Mouse (Mus musculus) right cerebral cortex, adult 18-20 months (tissue): ENCODE data around the gene Stx1a.

ENCODE experiments used
- DNase-seq: peaks from one replicate; pipeline ENCODE4 v3.0.0; 2022; ENCODE audit warnings: mixed read lengths

The Stx1a gene

GRCm38 (mm10) chr5:135008671-135009589 lies 14.4 kb upstream of the Stx1a start, which contains the start of gene Abhd11:
Gene Abhd11 (plus strand): TSS chr5:135009152.
- DNase-seq: peak; percentile 99

- DNase-seq: peak; percentile 89
Measured at GRCm38 (mm10) chr5:135009590-135010319, 13.5 kb upstream of the Stx1a start.

DNA sequence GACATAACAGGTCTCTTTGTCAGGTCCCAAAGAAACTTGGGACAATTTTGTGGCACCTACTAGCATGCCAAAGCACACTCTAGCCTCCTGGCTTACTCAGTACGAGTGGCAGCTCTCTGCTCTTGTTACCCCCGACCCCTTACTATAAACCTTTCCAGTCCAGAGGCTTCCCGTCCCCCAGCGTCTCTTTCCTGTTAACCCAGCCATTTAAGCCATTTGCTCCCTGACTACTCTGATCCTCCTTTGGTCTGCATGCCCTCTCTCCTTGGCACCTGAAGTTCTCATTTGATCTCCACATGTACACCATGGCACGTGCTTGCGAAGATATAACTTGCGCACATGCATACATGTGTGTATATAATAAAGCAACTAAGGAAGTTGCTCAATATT lies 13.0 kb upstream of the Stx1a start:
- no peak for DNase-seq

GRCm38 (mm10) chr5:135010841-135011743 lies 12.2 kb upstream of the Stx1a start:
- no peak for DNase-seq

DNA sequence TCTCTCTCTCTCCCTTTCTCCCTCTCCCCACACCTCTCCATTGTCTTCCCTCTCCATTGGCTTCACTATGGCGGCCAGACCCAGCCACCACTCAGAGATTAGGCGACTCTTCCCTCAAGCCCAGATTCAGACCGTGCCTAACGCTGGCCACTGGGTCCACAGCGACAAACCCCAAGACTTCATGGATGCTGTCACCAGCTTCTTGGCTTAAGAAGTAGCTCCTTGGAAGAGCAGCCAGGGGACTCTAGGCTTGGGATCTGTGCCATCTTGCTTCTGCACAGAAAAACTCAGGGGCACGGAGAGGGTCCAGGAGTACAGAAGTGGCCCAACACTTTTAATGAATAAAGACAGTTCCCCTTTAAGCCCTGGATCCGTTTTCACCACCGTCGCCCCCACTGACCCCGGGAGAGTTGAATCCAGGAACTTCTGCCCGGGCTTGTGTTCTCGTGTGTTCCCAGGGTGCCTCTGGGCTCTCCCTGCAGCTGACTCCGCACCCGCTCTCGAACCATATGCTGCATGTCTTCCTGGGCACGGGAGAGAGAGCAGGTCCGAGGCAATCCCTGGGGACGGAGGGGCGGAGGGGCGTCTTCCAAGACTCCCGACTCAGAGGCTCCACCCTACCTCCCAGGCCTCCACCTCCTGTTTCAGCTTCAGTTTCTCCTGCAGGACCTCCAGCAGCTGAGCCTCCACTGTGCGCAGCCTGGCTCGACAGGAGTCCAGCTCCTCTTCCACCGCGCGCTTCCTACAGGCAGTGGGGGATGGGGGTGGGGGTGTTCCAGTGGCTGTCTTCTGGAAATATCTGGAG lies 11.3 kb upstream of the Stx1a start:
- DNase-seq: no peak

- DNase-seq: peak; percentile 67
Measured at GRCm38 (mm10) chr5:135012671-135013441, 10.4 kb upstream of the Stx1a start.

GRCm38 (mm10) chr5:135015497-135015896 lies 7.8 kb upstream of the Stx1a start:
- peak; percentile 88 for DNase-seq

GRCm38 (mm10) chr5:135016224-135016759 lies 7.0 kb upstream of the Stx1a start:
- no peak for DNase-seq

DNA sequence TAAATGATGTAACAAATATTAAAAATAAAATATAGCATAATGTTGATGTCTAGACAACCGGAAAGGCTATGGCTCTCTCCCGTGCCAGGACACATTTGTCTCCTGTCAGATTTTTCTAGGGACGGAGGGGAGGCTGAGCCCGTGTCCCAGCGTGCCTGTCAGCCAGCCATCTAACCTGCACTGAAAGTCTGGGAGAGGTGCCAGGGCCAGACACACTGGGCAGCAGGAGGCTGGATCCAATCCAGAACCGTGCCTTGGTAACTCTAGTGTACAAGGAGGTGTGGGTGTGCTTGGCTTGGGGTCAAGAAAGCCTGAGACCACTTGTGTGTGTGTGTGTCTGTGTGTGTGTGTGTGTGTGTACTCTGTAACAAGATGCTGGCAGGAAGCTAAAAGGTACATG lies 1.5 kb upstream of the Stx1a start:
- no peak for DNase-seq

DNA sequence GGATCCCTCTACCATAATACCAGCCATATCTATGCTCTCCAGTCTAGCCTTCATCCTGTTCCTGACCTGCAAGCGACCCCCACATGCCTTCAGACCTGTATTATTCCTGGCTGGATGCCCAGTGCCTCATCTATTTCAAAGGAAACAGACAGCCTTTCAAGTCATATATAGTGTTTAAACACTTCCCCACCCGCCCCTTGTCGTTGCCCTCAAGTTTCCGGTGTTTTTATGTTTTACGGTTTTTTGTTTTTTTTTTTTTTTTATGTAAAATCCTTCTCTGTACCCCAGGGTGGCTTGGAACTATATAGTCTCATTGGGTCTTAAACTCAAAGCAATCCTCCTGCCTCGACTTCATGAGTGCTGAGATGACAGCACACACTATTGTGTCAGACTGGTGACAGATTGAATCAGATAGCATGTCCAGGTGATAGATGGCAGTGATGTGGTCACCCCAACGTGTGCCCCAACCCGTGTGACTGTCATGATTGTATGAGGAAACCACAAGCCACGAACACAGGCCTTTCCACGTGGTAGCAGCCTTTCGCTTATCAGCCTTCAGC lies 1.5 kb downstream of the Stx1a start:
- DNase-seq: no peak

DNA sequence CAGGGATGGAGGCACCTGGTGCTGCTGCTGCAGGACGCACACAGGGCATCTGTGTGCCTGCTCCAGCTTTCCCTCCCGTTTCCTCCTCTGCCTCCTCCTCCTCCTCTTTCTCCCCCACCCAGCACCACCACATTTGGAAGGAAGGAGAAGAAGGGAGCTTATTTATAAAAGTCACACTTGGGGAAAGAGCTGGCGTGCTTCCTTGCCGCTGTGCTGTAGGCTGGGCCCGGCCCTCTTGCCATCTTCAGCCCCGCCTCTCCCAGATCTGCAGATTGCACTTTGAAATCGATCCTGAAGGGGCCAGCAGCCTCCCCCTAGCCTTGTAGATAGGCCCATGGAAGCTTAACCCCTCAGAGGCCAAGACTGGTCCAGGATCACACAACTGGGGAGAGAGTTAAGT lies 2.6 kb downstream of the Stx1a start:
- DNase-seq: peak; percentile 83

DNA sequence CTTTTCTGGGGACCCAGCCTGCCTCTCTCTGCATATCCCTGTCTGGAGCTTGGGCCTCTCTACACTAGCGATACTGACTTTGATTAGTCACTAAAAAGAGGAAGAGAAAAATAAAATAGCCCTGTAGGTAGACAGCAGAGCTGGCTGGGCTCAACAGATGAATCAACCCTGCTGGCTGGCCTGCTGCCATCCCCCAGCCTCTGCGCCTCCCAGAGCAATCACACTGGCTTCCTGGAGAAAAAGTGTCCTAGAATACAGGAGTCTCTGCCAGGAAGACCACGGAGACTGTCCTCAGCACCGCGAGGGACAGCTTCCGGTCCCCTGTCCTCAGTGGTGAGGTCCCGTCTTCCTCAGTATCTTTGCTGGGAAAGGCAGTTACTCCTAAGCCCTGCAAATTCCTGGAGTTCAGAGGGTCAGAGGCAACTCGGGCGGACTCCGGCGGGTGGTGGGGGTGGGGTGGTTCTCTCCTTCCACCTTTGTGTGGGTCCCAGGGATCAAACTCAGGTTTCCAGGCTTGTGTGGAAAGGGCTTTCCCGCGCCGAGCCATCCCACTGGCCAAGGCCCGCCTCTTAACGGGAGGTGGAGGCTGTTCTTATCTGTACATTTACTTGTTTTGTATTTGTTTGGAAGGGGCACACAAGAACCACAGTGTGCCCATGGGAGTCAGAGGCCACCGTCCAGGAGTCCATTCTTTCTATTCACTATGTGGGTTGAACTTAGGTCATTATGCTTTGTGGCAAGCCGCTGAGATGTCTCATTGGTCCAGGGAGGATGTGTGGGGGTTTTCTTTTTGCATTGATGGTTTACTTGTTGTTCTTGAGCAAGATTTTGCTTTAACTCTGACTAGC lies 5.9 kb downstream of the Stx1a start:
- peak; percentile 89 for DNase-seq

DNA sequence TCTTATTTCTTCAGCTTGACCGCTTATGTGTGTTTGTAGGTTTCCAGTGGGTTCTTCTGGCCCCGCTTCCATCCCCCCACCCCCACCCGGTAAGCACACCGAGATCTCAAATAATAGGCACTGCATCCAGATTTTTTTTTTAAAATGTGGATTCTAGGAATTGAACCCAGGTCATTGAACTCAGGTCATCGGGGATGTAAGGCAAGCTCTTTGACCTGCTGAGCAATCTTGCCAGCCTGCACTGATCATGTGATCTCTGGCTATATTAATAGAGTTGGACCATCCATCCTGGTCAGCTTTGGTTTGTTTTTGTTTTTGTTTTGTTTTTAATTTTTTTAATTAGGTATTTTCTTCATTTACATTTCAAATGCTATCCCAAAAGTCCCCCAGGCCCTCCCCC lies 9.3 kb downstream of the Stx1a start:
- DNase-seq: no peak

- no peak for DNase-seq
Measured at GRCm38 (mm10) chr5:135034593-135034992, 11.3 kb downstream of the Stx1a start.

GRCm38 (mm10) chr5:135035608-135036359 lies 12.5 kb downstream of the Stx1a start:
- DNase-seq: peak; percentile 89

DNA sequence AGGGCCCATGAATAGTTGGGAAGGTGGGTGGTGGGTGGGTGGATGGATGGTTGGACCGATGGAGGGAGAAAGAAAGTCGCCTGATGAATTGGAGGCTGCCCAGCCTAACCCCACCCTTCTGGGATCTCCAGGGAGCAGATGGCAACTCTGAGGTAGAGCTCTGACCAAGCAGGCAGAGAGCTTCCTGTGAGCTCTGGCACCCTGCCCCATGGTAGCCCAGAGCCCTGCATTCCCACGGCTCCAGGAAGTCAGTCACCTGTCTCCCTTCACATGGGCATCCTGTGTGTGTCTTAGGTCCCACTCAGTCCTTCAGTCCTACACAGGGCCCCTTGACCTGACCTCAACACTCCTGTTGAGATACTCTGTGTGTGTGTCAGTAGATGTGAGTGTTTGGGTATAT lies 14.7 kb downstream of the Stx1a start:
- DNase-seq: no peak

DNA sequence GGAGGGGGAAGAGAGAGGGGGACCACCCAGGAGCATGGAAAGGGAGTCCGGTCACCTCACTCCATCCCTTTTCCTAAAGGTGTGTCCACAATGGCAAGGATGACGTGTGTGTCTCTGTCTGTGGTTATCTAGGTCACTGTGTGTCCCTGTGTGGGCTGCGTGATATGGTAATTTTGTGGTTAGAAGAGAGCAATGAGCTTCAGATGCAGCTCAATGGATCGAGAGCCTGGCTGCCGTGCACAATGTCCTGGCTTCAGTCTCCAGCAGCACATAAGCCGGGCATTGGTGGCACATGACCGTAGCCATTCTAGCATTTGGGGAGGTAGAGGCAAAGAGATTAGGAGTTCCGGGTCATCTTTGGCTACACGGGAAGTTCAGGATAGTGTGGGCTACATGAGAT lies 16.3 kb downstream of the Stx1a start:
- peak; percentile 51 for DNase-seq

DNA sequence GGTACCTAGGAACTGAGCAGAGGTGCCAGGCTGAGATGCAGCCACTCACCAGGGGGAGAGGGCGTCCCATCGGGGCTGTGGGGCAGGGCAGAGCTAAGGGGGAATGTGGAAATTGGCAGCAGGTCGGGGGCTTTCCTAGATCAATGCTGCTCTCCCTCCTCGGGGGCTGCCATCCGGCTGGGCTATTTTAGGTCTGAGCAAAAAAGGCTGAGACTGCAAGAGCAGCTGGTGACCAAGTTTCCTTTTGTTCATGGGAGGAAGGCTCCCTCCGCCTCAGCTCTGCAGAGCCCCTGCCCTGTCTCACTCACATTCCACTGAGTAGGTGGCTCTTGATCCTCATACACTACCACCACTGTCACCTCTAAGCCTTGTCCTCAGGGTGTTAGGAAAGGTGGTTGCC lies 16.8 kb downstream of the Stx1a start:
- DNase-seq: peak; percentile 63

DNA sequence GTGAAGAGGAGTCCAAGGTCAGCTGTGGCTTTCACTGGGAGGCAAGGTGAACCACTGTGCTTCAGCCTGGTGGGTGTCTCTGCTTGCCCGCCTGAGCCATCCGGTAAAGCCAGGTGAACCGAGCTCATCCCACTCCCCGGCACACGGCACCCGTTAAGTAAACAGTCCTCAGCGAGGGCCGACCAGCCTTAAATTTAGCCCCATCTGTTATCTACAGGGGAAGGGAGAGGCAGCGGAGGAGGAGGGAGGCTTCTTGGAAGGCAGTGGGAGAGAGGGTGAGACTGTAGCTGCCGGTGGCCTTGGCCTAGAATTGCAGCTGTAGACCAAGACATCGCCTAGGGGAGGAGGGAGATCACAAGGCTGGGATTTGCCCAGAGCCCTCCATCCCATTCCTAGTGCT lies 17.5 kb downstream of the Stx1a start:
- peak; percentile 74 for DNase-seq
